Mouse (Mus musculus): ENCODE data around the gene Rhoq.
A peak's percentile ranks its signal among the peaks of the same experiment; 100 is the strongest.

The Rhoq gene

GRCm38 (mm10) chr17:86997323-86997722 is 34.4 kb downstream of the Rhoq start:
- DNase-seq (ENCODE audit: low spot score): no peak

GRCm38 (mm10) chr17:87008950-87009349 is 46.1 kb downstream of the Rhoq start:
- no peak for DNase-seq (ENCODE audit: low spot score)

GRCm38 (mm10) chr17:87011301-87012019 is 48.6 kb downstream of the Rhoq start:
- DNase-seq (ENCODE audit: low spot score): no peak

- no peak for DNase-seq (ENCODE audit: low spot score)
Measured at GRCm38 (mm10) chr17:87019692-87020091, 56.8 kb downstream of the Rhoq start.

GRCm38 (mm10) chr17:87024491-87025242 is 61.8 kb downstream of the Rhoq start:
- no peak for DNase-seq (ENCODE audit: low spot score)

GRCm38 (mm10) chr17:87025269-87025949 is 62.5 kb downstream of the Rhoq start, which contains the start of the genes Pigf and Cript:
Gene Pigf, minus strand, starts transcription at chr17:87025406.
Gene Cript, plus strand, starts transcription at chr17:87025550.
- peak; percentile 88 for DNase-seq (ENCODE audit: low spot score)

GRCm38 (mm10) chr17:87036141-87037073 is 73.5 kb downstream of the Rhoq start:
- no peak for DNase-seq (ENCODE audit: low spot score)

- DNase-seq (ENCODE audit: low spot score): no peak
Measured at GRCm38 (mm10) chr17:87038496-87038895, 75.6 kb downstream of the Rhoq start.

GRCm38 (mm10) chr17:87041739-87042138 is 78.9 kb downstream of the Rhoq start:
- no peak for DNase-seq (ENCODE audit: low spot score)

- DNase-seq (ENCODE audit: low spot score): peak; percentile 70
Measured at GRCm38 (mm10) chr17:87044364-87044763, 81.5 kb downstream of the Rhoq start.

GRCm38 (mm10) chr17:87044796-87045195 is 81.9 kb downstream of the Rhoq start:
- no peak for DNase-seq (ENCODE audit: low spot score)

Data from urinary bladder, postnatal 10 days (tissue).